Mouse (Mus musculus) hindbrain, embryonic 16.5 days (tissue): ENCODE measurements around the gene Sox13. TPM values are rescaled to one million over a fixed set of nuclear protein-coding genes. Genes with fewer than 3 reads are reported as not detected.

Experiments used
- ATAC-seq: fragments of 200-750 bp; cut with Nextera tagmentation; 2 replicates; pipeline ENCODE4 v1.8.0; 2017; ENCODE audit warnings: moderate TSS enrichment, moderate library complexity
- H3K27ac ChIP-seq: fragments of 300-500 bp; sonication (generic); 2 replicates; pipeline ENCODE4 v1.5.1; 2014; ENCODE audit warnings: low read depth, mild to moderate bottlenecking, control low read depth, low read length, moderate library complexity
- H3K27me3 ChIP-seq: fragments of 300-500 bp; sonication (generic); replicated peaks from 2 replicates; pipeline ENCODE4 v1.6.1; 2014; ENCODE audit warnings: low read length; ENCODE audit not compliant: control insufficient read depth, insufficient read depth
- H3K36me3 ChIP-seq: fragments of 300-500 bp; sonication (generic); 2 replicates; pipeline ENCODE4 v1.6.1; 2014; ENCODE audit warnings: mild to moderate bottlenecking, low read length, moderate library complexity, mixed read lengths; ENCODE audit not compliant: control insufficient read depth, insufficient read depth
- H3K4me1 ChIP-seq: fragments of 300-500 bp; sonication (generic); 2 replicates; pipeline ENCODE4 v1.6.1; 2014; ENCODE audit warnings: low read depth, low read length; ENCODE audit not compliant: control insufficient read depth, insufficient read depth
- H3K4me2 ChIP-seq: fragments of 300-500 bp; sonication (generic); 2 replicates; pipeline ENCODE4 v1.6.1; 2014; ENCODE audit warnings: mild to moderate bottlenecking, low read length, control low read depth, moderate library complexity
- H3K4me3 ChIP-seq: fragments of 300-500 bp; sonication (generic); 2 replicates; pipeline ENCODE4 v1.5.1; 2014; ENCODE audit warnings: mild to moderate bottlenecking, low read length, control low read depth, moderate library complexity
- H3K9ac ChIP-seq: fragments of 300-500 bp; sonication (generic); 2 replicates; pipeline ENCODE4 v1.6.1; 2014; ENCODE audit warnings: low read depth, mild to moderate bottlenecking, control low read depth, low read length, moderate library complexity
- H3K9me3 ChIP-seq: fragments of 300-500 bp; sonication (generic); 2 replicates; pipeline ENCODE4 v1.6.1; 2014; ENCODE audit warnings: mild to moderate bottlenecking, low read length, moderate library complexity; ENCODE audit not compliant: control insufficient read depth
- WGBS: fragments of 180-500 bp; shearing (Covaris S2); extraction: QIAGEN DNeasy Blood & Tissue Kit; methylation state at CpG from one replicate; pipeline ENCODE4 v1.1.7; 2014; 5-methylcytosine and 5-hydroxymethylcytosine counted together
- polyA plus RNA-seq: library from polyadenylated mRNA; unstranded; fragments of >200 nt; fragmentation: Nextera tagmentation; extraction: Ambion mirVana; gene quantifications from 2 replicates; pipeline ENCODE4 v1.2.1, GENCODE M21; 2015

Gene Sox13
- polyA plus RNA-seq, 1 experiment from 2014 or later, result 2.9 TPM

GRCm38 (mm10) chr1:133420491-133420890 is 3.7 kb downstream of the Sox13 start:
- H3K9me3 ChIP-seq, result no peaks in the 10 kb centered on the region
- no peak overlapping the region for H3K9ac ChIP-seq
- WGBS, result 56% methylated on average over 3 of the region's 3 CpGs
- H3K27ac ChIP-seq, result no peak overlapping the region
- no peak overlapping the region for H3K4me2 ChIP-seq
- no peak overlapping the region for H3K4me3 ChIP-seq
- H3K27me3 ChIP-seq, result no peaks in the 10 kb centered on the region
- H3K4me1 ChIP-seq, result peaks cover 26% of the 10 kb centered on the region
- no peaks in the 10 kb centered on the region for H3K36me3 ChIP-seq
- ATAC-seq, result no peak

- H3K4me2 ChIP-seq, result no peak overlapping the region
- no peak for ATAC-seq
- no peaks in the 10 kb centered on the region for H3K27me3 ChIP-seq
- H3K9ac ChIP-seq, result no peak overlapping the region
- H3K4me3 ChIP-seq, result no peak overlapping the region
- H3K36me3 ChIP-seq, result no peaks in the 10 kb centered on the region
- no peak overlapping the region for H3K27ac ChIP-seq
- no peaks in the 10 kb centered on the region for H3K9me3 ChIP-seq
- 81% methylated on average over 3 of the region's 3 CpGs for WGBS
- peaks cover 31% of the 10 kb centered on the region for H3K4me1 ChIP-seq
These were observed 4.9 kb downstream of the Sox13 start for GRCm38 (mm10) chr1:133419178-133419834.

- WGBS, result 22% methylated on average over 26 of the region's 28 CpGs
- ATAC-seq, result peak; percentile 27; the same call in 1 of the 2 replicates
- peak overlapping the region; percentile 56 for H3K4me2 ChIP-seq
- H3K9me3 ChIP-seq, result no peaks in the 10 kb centered on the region
- H3K27ac ChIP-seq, result no peak overlapping the region
- no peaks in the 10 kb centered on the region for H3K36me3 ChIP-seq
- H3K4me3 ChIP-seq, result peak overlapping the region; percentile 31
- no peaks in the 10 kb centered on the region for H3K27me3 ChIP-seq
- peak overlapping the region; percentile 60 for H3K9ac ChIP-seq
- peaks cover 31% of the 10 kb centered on the region for H3K4me1 ChIP-seq
These were observed 5.9 kb downstream of the Sox13 start for GRCm38 (mm10) chr1:133418164-133418800.

- ATAC-seq, result no peak
- Histone ChIP-seq H3K9me3 (no peaks in the 10 kb centered on the region), H3K27ac (no peak overlapping the region), H3K4me3 (no peak overlapping the region; the same call in 1 of the 2 replicates), H3K27me3 (no peaks in the 10 kb centered on the region), H3K36me3 (no peaks in the 10 kb centered on the region), H3K4me2 (peak overlapping the region; percentile 56), H3K9ac (no peak overlapping the region), H3K4me1 (peaks cover 27% of the 10 kb centered on the region)
- WGBS, result 94% methylated on average over 1 of the region's 1 CpGs
These were observed 6.6 kb downstream of the Sox13 start for GRCm38 (mm10) chr1:133417539-133417938.

GRCm38 (mm10) chr1:133417113-133417512 is 7.1 kb downstream of the Sox13 start:
- peaks cover 23% of the 10 kb centered on the region for H3K4me1 ChIP-seq
- no peak overlapping the region for H3K4me2 ChIP-seq
- no peaks in the 10 kb centered on the region for H3K27me3 ChIP-seq
- H3K9me3 ChIP-seq, result no peaks in the 10 kb centered on the region
- H3K9ac ChIP-seq, result no peak overlapping the region
- 65% methylated on average over 3 of the region's 3 CpGs for WGBS
- no peak for ATAC-seq
- no peak overlapping the region for H3K27ac ChIP-seq
- no peak overlapping the region for H3K4me3 ChIP-seq
- no peaks in the 10 kb centered on the region for H3K36me3 ChIP-seq

GRCm38 (mm10) chr1:133416472-133416871 is 7.7 kb downstream of the Sox13 start:
- Histone ChIP-seq H3K4me1 (peaks cover 21% of the 10 kb centered on the region), H3K27me3 (no peaks in the 10 kb centered on the region), H3K9ac (no peak overlapping the region), H3K4me3 (no peak overlapping the region), H3K4me2 (no peak overlapping the region), H3K9me3 (no peaks in the 10 kb centered on the region), H3K27ac (no peak overlapping the region), H3K36me3 (no peaks in the 10 kb centered on the region)
- WGBS, result 91% methylated on average over 7 of the region's 7 CpGs
- no peak for ATAC-seq

GRCm38 (mm10) chr1:133415505-133415904 is 8.7 kb downstream of the Sox13 start:
- no peaks in the 10 kb centered on the region for H3K27me3 ChIP-seq
- H3K9ac ChIP-seq, result no peak overlapping the region
- H3K4me2 ChIP-seq, result no peak overlapping the region
- H3K9me3 ChIP-seq, result no peaks in the 10 kb centered on the region
- H3K4me1 ChIP-seq, result peaks cover 17% of the 10 kb centered on the region
- H3K36me3 ChIP-seq, result no peaks in the 10 kb centered on the region
- H3K27ac ChIP-seq, result no peak overlapping the region
- 60% methylated on average over 6 of the region's 6 CpGs for WGBS
- no peak overlapping the region for H3K4me3 ChIP-seq
- ATAC-seq, result no peak

GRCm38 (mm10) chr1:133415086-133415485 is 9.1 kb downstream of the Sox13 start:
- Histone ChIP-seq H3K4me1 (peaks cover 17% of the 10 kb centered on the region), H3K36me3 (no peaks in the 10 kb centered on the region), H3K27ac (no peak overlapping the region), H3K4me3 (no peak overlapping the region), H3K9ac (no peak overlapping the region), H3K9me3 (no peaks in the 10 kb centered on the region), H3K27me3 (no peaks in the 10 kb centered on the region), H3K4me2 (no peak overlapping the region)
- no peak for ATAC-seq
- 58% methylated on average over 7 of the region's 7 CpGs for WGBS

- H3K4me3 ChIP-seq, result no peak overlapping the region
- no peaks in the 10 kb centered on the region for H3K9me3 ChIP-seq
- no peak overlapping the region for H3K4me2 ChIP-seq
- H3K36me3 ChIP-seq, result no peaks in the 10 kb centered on the region
- ATAC-seq, result no peak
- peaks cover 14% of the 10 kb centered on the region for H3K4me1 ChIP-seq
- H3K27ac ChIP-seq, result no peak overlapping the region
- WGBS, result 63% methylated on average over 9 of the region's 9 CpGs
- H3K9ac ChIP-seq, result no peak overlapping the region
- H3K27me3 ChIP-seq, result no peaks in the 10 kb centered on the region
These were observed 11.2 kb downstream of the Sox13 start for GRCm38 (mm10) chr1:133412941-133413340.
